Mouse (Mus musculus): Measurements from ENCODE around the gene Apol8. TPM values are rescaled to one million over a fixed set of nuclear protein-coding genes. Genes with fewer than 3 reads are reported as not detected.
"Not testable (repeated sequence)": the region's sequence is repeated elsewhere in the genome, so short reads cannot be mapped to it uniquely, and the experiment has no call there.

Apol8 gene
- polyA plus RNA-seq, 1 experiment, result not detected

DNA sequence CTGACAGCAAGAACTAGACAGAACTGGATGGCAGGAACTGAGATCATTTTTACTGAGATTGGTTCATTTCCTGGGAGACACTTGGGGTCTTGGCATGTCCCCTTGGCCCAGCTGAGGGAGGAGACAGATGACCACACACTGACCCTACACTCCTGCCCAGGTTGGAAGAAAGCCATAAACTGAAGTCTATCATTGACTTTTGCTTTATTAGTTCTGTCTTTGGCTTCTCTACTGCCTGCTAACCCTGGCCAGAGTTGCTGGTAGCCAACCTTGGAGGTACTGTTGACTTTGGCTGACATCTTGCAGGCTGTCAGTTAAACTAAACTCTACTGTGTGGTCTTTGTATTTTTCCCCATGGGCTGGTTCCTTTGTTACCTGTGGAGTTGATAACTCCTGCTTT, 11.7 kb downstream of the Apol8 start:
- no peak for DNase-seq
- H3K4me3 ChIP-seq (replicated peaks; ENCODE audit: extremely low read depth, low read depth, low read length), result no peak overlapping the region
- TF ChIP-seq CTCF (IDR thresholded peaks at IDR 0.05; ENCODE audit: insufficient read depth, low read length) (no peak), POLR2A (IDR thresholded peaks at IDR 0.05; ENCODE audit: borderline replicate concordance, extremely low read depth, low read depth, low read length) (no peak)
- H3K4me1 ChIP-seq (ENCODE audit: control insufficient read depth, insufficient read depth, low read length), result no peaks in the 10 kb centered on the region

DNA sequence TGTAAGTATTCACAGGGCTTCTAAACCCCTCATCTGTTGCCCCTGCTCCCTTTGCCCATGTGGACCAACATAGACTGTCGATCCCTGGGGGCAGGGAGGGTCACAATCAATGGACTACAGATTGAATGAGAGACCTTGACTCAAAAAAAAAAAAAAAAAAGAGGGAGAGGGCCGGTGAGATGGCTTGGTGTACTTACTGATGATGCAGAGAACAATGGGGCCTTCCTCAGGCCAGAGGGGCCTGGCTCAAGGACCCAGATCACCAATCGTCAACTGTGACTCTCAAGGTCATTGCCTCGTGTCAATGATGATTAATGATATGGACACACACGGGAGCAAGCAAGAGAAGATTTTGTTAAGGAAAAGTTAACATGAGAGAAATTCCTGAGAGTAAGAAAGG, 12.2 kb downstream of the Apol8 start:
- no peaks in the 10 kb centered on the region for H3K4me1 ChIP-seq (ENCODE audit: control insufficient read depth, insufficient read depth, low read length)
- H3K4me3 ChIP-seq (replicated peaks; ENCODE audit: extremely low read depth, low read depth, low read length), result no peak overlapping the region
- TF ChIP-seq POLR2A (IDR thresholded peaks at IDR 0.05; ENCODE audit: borderline replicate concordance, extremely low read depth, low read depth, low read length) (no peak), CTCF (IDR thresholded peaks at IDR 0.05; ENCODE audit: insufficient read depth, low read length) (no peak)
- WGBS, result 29% methylated on average over 5 of the region's 5 CpGs
- no peak for DNase-seq

DNA sequence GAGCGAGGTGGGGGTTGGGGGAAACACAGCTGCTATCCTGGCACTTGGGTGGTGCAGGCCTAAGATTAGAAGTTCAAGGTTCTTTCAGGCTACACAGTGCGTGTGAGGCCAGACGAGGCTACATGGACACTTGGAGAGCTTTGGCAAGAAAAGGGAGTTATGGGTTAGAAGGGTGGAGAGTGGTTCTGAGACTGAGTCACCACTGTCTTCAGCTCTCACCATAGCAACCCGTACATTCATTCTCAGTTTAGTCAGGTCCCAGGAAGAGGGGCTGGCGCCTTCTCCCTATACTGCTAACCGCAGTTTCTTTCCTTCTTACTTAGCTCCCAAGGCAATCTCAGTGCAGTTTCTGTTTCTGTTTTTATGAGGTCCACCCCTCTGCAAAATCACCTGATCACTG, 15.2 kb downstream of the Apol8 start:
- H3K4me1 ChIP-seq (ENCODE audit: control insufficient read depth, insufficient read depth, low read length); DNase-seq; H3K4me3 ChIP-seq (replicated peaks; ENCODE audit: extremely low read depth, low read depth, low read length): not testable (repeated sequence)
- 77% methylated on average over 6 of the region's 6 CpGs for WGBS

DNA sequence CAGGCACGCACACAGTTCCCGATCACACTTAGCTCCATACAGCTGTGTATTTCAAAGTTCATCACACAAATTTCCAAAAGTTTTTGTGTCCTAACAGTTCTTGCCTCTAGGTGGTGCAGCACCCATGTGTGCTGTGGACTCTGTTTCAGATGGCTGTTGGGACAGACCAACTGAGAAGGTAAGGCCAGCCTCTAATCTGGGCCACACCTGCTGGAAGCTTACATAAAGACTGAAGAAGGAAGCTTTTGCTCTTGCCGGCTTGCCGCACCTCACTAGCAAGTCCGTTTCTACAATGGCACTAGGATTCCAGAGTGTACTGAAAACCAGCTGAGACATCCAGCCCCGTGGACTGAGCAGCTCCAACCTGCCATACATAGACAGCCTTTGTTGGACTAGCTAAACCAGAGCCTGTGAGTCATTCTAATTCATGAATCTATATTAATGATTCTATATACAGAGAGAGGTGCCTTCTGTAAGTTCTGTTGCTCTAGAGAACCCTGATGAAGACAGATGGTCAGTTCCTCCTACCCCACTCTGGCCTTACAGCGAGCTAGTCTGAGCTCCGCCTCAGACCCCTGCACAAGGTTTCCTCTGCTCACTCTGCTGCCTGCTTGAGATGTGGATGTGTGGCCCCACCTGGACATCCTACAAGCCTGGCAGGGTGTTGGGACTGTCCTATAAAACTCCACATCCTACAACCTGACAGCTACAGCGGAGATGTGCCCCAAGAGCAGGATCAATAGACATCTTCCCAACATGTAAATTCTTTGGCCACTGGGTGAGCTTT, 16.1 kb downstream of the Apol8 start:
- no peak for DNase-seq
- H3K4me3 ChIP-seq (replicated peaks; ENCODE audit: extremely low read depth, low read depth, low read length), result no peak overlapping the region
- TF ChIP-seq CTCF (IDR thresholded peaks at IDR 0.05; ENCODE audit: insufficient read depth, low read length), result peak; percentile 50
- TF ChIP-seq POLR2A (IDR thresholded peaks at IDR 0.05; ENCODE audit: borderline replicate concordance, extremely low read depth, low read depth, low read length), result no peak
- no peaks in the 10 kb centered on the region for H3K4me1 ChIP-seq (ENCODE audit: control insufficient read depth, insufficient read depth, low read length)
- 68% methylated on average over 9 of the region's 9 CpGs for WGBS

DNA sequence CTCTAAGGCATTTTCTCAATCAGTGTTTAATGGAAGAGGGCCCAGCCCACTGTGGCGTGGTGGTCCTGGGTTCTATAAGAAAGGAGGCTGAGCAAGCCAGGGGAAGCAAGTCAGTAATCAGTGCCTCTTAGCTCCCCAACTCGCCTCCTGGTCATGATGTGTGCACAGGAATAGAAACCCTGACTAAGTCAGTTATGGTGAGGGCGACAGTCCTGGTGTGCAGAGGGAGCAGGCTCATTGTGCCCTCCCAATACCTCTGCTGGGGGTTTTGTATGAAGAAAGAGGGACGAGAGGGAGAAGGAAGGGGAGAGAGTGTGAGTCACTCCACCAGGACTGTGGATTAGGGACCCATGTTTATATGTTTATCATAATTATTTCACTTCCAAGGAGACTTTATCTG, 22.9 kb downstream of the Apol8 start:
- DNase-seq; H3K4me3 ChIP-seq (replicated peaks; ENCODE audit: extremely low read depth, low read depth, low read length): not testable (repeated sequence)
- WGBS, result 52% methylated on average over 4 of the region's 4 CpGs

DNA sequence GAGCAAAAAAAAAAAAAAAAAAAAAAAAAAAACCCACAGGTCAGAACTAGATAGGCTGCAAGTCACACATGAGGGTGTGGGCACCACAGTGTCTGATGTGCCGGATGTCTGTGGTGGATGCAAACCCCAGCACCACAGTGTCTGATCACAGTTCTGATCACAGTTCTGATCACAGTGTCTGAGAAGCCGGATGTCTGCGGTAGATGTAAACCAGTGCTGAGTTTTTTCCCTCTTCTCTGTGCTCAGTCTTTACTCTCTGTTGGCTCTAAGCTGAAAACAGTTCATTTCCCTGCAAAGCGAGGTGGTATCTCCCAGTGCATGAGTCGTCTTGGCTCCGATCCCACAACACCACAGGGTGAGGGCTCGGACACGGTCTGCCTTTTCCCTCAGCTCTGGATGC, 23.4 kb downstream of the Apol8 start:
- not testable (repeated sequence) for DNase-seq; H3K4me3 ChIP-seq (replicated peaks; ENCODE audit: extremely low read depth, low read depth, low read length); H3K4me1 ChIP-seq (ENCODE audit: control insufficient read depth, insufficient read depth, low read length)
- WGBS, result 40% methylated on average over 8 of the region's 8 CpGs

More for the DNA sequence above, 22.9 kb downstream of the Apol8 start:
- not testable (repeated sequence) for H3K4me1 ChIP-seq (ENCODE audit: control insufficient read depth, insufficient read depth, low read length)

DNA sequence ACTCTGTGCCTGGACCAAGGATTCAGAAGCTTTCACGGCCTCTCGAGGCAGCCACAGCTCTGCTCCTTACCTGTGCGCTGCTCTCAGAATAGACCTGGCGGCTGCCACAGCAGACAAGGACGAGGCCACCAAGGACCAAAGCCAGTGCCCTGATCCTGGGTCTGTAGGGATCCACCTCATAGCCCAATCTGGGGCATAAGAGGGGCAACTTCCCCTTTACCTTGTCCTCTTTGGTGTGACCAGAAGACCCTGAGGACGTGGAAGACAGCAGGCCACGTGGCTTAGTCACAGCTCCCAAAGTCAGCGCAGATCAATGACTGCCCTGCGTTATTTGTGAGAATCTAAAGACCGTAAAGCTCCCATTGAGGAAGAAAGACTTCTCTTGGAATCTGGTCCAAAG, 24.0 kb downstream of the Apol8 start:
- not testable (repeated sequence) for DNase-seq; H3K4me1 ChIP-seq (ENCODE audit: control insufficient read depth, insufficient read depth, low read length); H3K4me3 ChIP-seq (replicated peaks; ENCODE audit: extremely low read depth, low read depth, low read length)
- 81% methylated on average over 10 of the region's 10 CpGs for WGBS

DNA sequence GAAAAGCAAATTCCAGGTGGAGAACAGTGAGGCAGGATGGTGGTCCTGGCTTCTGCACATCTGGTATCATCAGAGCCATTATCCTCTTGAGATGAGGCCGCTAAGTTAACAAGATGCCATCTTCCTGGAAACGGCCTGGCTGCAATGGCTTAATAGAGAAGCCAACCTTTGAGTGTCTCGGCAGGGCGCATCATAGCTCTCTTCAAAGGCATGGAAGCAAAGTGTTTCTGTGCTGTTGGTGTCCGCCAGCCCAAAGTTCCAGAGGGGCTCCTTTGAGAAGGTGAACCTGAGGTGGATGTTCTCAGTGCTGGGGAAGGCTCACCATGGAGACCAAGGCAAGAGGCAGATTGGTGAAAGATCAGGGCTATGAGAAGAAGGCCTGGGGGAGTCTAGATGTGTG, 25.2 kb downstream of the Apol8 start:
- 94% methylated on average over 5 of the region's 5 CpGs for WGBS
- Histone ChIP-seq H3K4me3 (replicated peaks; ENCODE audit: extremely low read depth, low read depth, low read length) (no peak overlapping the region), H3K4me1 (ENCODE audit: control insufficient read depth, insufficient read depth, low read length) (no peaks in the 10 kb centered on the region; the same call in 1 of the 2 replicates)
- no peak for TF ChIP-seq POLR2A (IDR thresholded peaks at IDR 0.05; ENCODE audit: borderline replicate concordance, extremely low read depth, low read depth, low read length)
- no peak for TF ChIP-seq CTCF (IDR thresholded peaks at IDR 0.05; ENCODE audit: insufficient read depth, low read length)
- DNase-seq, result no peak

DNA sequence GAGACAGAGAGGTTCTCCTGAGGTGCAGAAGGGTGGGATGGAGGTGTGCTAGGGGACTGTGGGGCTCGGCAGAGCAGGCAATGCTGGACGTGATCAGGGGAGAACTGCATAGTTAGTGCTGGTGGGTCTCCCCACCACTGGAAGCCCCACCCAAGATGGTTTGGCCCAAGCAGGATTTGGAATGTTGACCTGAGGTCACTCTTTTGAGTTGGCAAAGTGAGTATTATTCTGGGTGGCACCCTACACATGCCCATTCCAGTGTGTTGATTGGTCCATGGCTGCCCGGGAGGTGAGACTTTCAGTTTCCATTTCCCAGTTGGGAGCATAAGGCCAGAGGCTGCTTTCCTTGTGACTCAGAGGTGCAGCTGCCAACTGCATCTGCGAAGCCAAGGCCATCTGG, 28.1 kb downstream of the Apol8 start, which contains the start of gene Apol9b:
Gene Apol9b, plus strand, starts transcription at position 301 of the 400 bp plus-strand sequence.
- not testable (repeated sequence) for H3K4me3 ChIP-seq (replicated peaks; ENCODE audit: extremely low read depth, low read depth, low read length); H3K4me1 ChIP-seq (ENCODE audit: control insufficient read depth, insufficient read depth, low read length); DNase-seq
- WGBS, result 60% methylated on average over 2 of the region's 4 CpGs

DNA sequence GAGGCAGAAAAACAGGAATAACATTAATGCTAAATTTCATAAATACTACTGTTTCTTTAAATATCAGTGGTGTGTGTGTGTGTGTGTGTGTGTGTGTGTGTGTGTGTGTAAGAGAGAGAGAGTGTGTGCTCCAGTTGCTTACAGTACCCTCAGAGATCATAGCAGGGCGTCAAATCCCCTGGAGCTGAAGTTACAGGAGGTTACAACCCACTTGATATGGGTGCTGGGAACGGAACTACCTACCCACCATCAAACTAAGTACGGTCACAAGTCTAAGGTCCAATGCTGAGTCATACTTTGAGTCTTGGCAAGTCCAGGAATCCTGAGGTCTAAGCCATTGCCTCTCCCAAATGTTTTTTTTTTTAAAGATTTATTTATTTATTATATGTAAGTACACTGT, 29.1 kb downstream of the Apol8 start:
- not testable (repeated sequence) for H3K4me3 ChIP-seq (replicated peaks; ENCODE audit: extremely low read depth, low read depth, low read length); H3K4me1 ChIP-seq (ENCODE audit: control insufficient read depth, insufficient read depth, low read length); DNase-seq
- 67% methylated on average over 3 of the region's 3 CpGs for WGBS

DNA sequence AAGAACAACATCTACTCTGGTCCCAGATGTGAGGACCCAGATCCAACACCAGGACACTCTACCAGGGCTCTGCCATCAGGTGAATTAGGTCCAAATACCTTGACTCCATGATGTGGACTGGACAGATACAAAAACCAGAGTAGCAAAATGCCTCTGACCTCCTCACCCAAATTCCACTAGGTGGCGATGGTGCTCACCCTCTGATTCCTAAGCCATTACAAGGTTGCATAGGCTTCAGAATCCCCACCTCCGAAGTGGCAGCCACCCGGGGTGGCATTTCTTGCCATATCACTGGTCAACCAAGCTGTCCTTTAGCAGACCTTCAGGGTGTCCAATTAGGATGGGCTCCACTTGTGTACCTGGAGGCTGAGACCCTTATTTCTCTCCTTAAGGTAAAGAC, 29.7 kb downstream of the Apol8 start:
- H3K4me1 ChIP-seq (ENCODE audit: control insufficient read depth, insufficient read depth, low read length); H3K4me3 ChIP-seq (replicated peaks; ENCODE audit: extremely low read depth, low read depth, low read length); DNase-seq: not testable (repeated sequence)
- TF ChIP-seq CTCF (IDR thresholded peaks at IDR 0.05; ENCODE audit: insufficient read depth, low read length), result peak; percentile 35; the same call in 1 of the 2 replicates
- WGBS, result 7% methylated on average over 3 of the region's 3 CpGs

DNA sequence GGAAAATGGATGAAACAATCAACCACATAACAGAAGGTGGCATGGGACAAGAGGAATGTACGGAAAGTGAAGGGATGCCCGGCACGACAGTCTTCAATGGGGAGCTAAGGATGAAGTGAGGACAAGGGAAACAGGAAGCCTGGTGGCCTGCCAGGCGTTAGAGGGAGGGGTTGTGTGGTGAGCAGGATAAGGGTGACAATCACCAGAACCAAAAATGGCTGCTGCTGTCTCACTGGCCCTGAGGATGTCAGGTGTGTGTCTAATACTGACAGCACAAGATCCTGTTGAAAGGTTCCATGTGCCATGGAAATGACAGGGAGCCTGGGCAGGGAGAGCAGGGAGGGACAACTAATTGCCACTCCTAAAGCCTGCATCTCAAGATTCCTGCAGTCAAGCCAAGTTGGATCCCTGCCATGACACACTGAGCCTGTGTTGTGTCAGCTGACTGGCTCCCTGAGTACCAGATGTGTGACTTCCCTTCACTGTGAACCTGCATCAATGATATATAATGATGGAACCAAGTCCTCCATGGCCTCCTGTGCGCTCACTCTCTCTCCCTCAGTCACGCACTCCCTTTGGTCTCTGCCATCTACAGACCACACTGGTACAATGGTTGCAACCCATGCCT, 31.3 kb downstream of the Apol8 start:
- H3K4me1 ChIP-seq (ENCODE audit: control insufficient read depth, insufficient read depth, low read length); DNase-seq; H3K4me3 ChIP-seq (replicated peaks; ENCODE audit: extremely low read depth, low read depth, low read length): not testable (repeated sequence)
- WGBS, result 50% methylated on average over 6 of the region's 6 CpGs

DNA sequence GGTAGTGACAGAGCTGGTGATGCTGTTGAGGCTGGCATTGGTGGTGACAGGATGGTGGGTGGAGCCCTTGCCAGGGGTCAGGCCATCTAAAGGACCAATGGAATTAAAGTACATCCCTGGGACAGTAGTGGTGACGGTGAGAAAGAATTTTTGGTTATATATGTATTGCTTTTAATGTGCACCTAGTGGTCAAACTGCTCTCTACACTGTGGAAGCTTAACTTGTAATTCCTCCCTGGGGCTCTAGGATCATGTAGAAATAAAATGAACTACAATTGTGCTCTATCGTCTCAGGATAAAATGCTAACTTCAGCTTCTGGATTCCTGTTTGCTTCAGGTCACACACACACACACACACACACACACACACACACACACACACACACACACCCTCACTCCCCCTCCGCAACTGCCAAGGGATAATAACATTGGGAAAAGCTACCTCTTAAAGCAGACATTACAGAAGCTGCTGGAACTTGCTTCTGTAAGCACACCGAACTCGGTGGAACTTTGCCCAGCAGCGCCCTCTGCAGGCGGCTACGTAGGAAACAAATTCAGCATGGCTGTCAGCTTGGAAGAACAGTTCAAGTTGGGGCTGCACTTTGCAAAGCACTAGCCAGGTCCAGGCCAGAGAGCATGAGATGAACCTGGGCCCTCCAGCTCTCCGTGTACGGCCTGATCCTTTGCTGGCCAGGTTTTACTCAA, 32.4 kb downstream of the Apol8 start:
- WGBS, result 23% methylated on average over 2 of the region's 10 CpGs
- not testable (repeated sequence) for H3K4me3 ChIP-seq (replicated peaks; ENCODE audit: extremely low read depth, low read depth, low read length); H3K4me1 ChIP-seq (ENCODE audit: control insufficient read depth, insufficient read depth, low read length); DNase-seq

DNA sequence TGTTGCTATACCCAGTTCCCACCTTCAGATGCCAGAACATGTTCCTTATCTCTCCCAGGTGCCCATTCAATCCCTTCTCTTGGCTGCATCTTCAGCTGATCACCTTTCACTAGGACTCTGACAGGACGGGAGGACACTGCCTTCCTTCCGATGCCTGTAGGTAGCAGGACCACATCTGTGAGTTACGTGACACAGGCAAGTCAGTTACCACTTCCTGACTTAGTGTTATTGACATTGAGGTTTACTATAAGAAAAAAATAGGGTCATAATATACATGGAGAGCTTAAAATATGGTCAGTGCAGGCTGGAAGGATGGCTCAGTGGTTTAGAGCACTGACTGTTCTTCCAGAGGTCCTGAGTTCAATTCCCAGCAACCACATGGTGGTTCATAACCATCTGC, 35.3 kb downstream of the Apol8 start:
- H3K4me1 ChIP-seq (ENCODE audit: control insufficient read depth, insufficient read depth, low read length); H3K4me3 ChIP-seq (replicated peaks; ENCODE audit: extremely low read depth, low read depth, low read length); DNase-seq: not testable (repeated sequence)
- WGBS, result no CpG with 5 or more reads among the region's 3 CpGs

All from lung, adult 2 months (tissue).